Mouse (Mus musculus) neural tube, embryonic 14.5 days (tissue): ENCODE results near the gene Cbarp. TPM values are rescaled to one million over a fixed set of nuclear protein-coding genes. Genes with fewer than 3 reads are reported as not detected.
A peak's percentile ranks its signal among the peaks of the same experiment; 100 is the strongest.

Experiments used
- ATAC-seq: fragments of 200-750 bp; cut with Nextera tagmentation; 2 replicates; pipeline ENCODE4 v1.8.0; 2017; ENCODE audit warnings: low read depth, mild to moderate bottlenecking, moderate TSS enrichment, moderate library complexity
- H3K27ac ChIP-seq: fragments of 300-500 bp; sonication (generic); 2 replicates; pipeline ENCODE4 v1.5.1; 2014; ENCODE audit warnings: low read depth, mild to moderate bottlenecking, control low read depth, low read length, moderate library complexity, mixed read lengths
- H3K27me3 ChIP-seq: fragments of 300-500 bp; sonication (generic); 2 replicates; pipeline ENCODE4 v1.6.1; 2014; ENCODE audit warnings: low read length; ENCODE audit not compliant: control insufficient read depth, insufficient read depth
- H3K36me3 ChIP-seq: fragments of 300-500 bp; sonication (generic); 2 replicates; pipeline ENCODE4 v1.6.1; 2014; ENCODE audit warnings: low read length, mixed read lengths; ENCODE audit not compliant: control insufficient read depth, insufficient read depth
- H3K4me1 ChIP-seq: fragments of 300-500 bp; sonication (generic); 2 replicates; pipeline ENCODE4 v1.6.1; 2014; ENCODE audit warnings: low read length; ENCODE audit not compliant: control insufficient read depth, insufficient read depth
- H3K4me2 ChIP-seq: fragments of 300-500 bp; sonication (generic); 2 replicates; pipeline ENCODE4 v1.6.1; 2014; ENCODE audit warnings: mild to moderate bottlenecking, low read depth, low read length, control low read depth
- H3K4me3 ChIP-seq: fragments of 300-500 bp; sonication (generic); 2 replicates; pipeline ENCODE4 v1.5.1; 2014; ENCODE audit warnings: low read depth, low read length, control low read depth, mixed read lengths
- H3K9ac ChIP-seq: fragments of 300-500 bp; sonication (generic); replicated peaks from 2 replicates; pipeline ENCODE4 v1.6.1; 2014; ENCODE audit warnings: low read depth, mild to moderate bottlenecking, control low read depth, low read length, mixed read lengths
- H3K9me3 ChIP-seq: fragments of 300-500 bp; sonication (generic); 2 replicates; pipeline ENCODE4 v1.6.1; 2016; ENCODE audit warnings: low read length; ENCODE audit not compliant: control insufficient read depth
- WGBS: fragments of 180-500 bp; shearing (Covaris S2); extraction: QIAGEN DNeasy Blood & Tissue Kit; methylation state at CpG from one replicate; pipeline ENCODE4 v1.1.7; 2014; 5-methylcytosine and 5-hydroxymethylcytosine counted together
- polyA plus RNA-seq: library from polyadenylated mRNA; unstranded; fragments of >200 nt; fragmentation: Nextera tagmentation; extraction: Ambion mirVana; gene quantifications from 2 replicates; pipeline ENCODE4 v1.2.1, GENCODE M21; 2014

The Cbarp gene
- polyA plus RNA-seq, 1 experiment from 2014 or later, result 101 TPM

DNA sequence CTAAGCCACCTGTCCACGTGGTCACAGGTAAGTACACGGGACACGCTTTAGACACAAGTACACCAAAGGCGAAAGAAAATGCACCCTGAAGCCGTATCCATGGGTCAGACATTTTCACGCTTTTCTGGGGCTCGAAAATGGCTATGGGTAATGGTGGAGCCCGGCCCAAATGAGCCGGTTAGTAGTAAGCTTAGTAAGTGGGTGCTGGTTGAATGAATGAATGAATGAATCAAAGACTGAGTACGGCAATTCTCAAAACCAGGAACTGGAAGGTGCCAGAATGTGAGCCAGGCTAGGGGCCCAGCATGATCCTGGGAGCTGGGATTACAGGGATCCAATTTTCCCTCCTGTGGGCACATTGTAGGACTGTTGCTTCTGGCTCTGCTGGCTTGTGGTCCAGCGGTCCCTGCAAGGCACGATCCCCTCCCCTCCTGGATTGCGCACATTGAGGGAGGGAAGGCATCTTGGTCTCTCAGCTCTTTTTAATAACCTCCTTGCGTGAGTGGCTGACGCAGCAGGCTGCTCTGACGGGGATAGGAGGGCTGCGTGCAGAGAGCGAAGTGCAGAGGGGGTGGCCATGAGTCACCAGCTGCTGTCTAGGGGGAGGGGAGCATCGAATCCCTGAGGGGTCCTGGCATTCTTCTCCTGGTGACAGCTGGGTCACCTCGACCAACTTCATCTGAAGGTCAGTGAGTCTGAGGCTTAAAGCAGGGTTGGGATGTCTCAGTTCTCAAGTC, 24.9 kb upstream of the Cbarp start, which contains the start of gene Cirbp:
Gene Cirbp (plus strand): TSS at position 594 of the 737 bp plus-strand sequence.
- H3K4me1 ChIP-seq, result peaks cover 47% of the 10 kb centered on the region
- no peaks in the 10 kb centered on the region for H3K9me3 ChIP-seq
- WGBS, result 10% methylated on average over 19 of the region's 20 CpGs
- peak within 1 kb of the TSS; percentile 94 for H3K4me2 ChIP-seq
- peak; percentile 4; the same call in 1 of the 2 replicates for ATAC-seq
- no peaks in the 10 kb centered on the region for H3K27me3 ChIP-seq
- H3K4me3 ChIP-seq, result peak within 1 kb of the TSS; percentile 94
- peaks cover 10% of the 10 kb centered on the region for H3K36me3 ChIP-seq
- H3K9ac ChIP-seq, result peak within 1 kb of the TSS; percentile 74
- peak within 1 kb of the TSS; percentile 90 for H3K27ac ChIP-seq

DNA sequence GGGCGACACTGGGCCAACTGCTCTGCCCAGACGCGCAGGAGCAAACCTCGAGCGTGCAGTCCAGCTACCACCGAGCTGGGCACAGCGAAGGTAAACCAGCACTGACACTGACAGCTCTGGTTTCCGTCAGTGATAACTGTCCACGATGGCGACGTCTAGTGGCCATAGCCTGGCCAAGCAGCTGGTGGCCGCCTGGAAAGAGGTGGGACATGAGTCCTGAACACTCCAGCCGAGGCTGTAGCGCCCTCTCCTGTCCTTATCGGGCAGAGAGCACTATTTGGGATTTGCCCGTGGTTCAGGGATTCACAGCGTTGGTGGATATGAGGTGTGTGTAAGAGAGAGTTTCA, 24.3 kb upstream of the Cbarp start:
- H3K4me1 ChIP-seq, result peaks cover 47% of the 10 kb centered on the region
- no peaks in the 10 kb centered on the region for H3K27me3 ChIP-seq
- no peaks in the 10 kb centered on the region for H3K9me3 ChIP-seq
- peak overlapping the region; percentile 90 for H3K27ac ChIP-seq
- under 1% methylated on average over 17 of the region's 17 CpGs for WGBS
- peaks cover 4% of the 10 kb centered on the region for H3K36me3 ChIP-seq
- peak overlapping the region; percentile 38 for H3K4me3 ChIP-seq
- peak; percentile 42 for ATAC-seq
- H3K9ac ChIP-seq, result peak overlapping the region; percentile 74
- H3K4me2 ChIP-seq, result peak overlapping the region; percentile 94

DNA sequence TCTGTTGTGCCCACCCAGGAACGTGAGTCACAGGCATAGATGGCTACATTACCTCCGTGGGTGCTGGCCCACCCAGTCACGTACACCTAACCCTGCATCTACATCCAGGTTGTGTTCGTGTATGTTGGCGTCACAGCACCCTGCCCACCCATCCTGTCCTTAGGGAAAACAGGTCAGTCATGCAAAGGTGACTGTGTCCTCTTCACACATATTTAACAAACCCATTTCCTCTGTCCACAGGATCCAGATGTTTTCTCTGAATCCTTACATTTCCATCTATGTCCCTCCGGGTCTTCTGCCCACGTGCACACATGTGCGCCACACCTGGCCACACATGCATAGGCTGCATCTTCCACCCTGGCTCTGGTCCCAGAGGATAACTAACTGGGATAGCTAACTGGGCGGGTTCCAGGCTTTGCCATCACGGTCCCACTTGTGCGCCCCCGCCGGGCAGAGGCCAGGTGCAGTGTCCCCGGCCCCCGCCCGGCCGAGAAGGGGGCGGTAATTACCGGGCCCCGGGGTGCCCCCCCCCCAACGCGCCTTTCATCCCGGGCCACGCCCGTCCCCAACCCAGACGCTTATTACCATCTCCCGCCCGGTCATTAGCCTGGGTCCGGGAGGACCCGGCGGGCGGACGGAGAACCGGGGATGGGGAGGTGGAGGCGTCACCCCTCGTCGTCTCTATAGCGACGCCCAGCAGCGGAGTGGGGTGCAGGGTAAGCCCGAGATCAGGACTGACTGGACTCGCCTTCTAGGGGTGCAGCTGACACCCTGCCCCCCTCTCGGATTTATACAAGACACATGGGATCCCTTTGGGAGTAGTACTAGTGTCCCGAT, 23.7 kb upstream of the Cbarp start:
- 8% methylated on average over 43 of the region's 44 CpGs for WGBS
- Histone ChIP-seq H3K4me3 (peak overlapping the region; percentile 38), H3K36me3 (no peaks in the 10 kb centered on the region), H3K9ac (peak overlapping the region; percentile 74), H3K4me1 (peaks cover 41% of the 10 kb centered on the region), H3K27me3 (no peaks in the 10 kb centered on the region), H3K27ac (peak overlapping the region; percentile 90), H3K9me3 (no peaks in the 10 kb centered on the region), H3K4me2 (peak overlapping the region; percentile 94)
- ATAC-seq, result no peak; the same call in 1 of the 2 replicates

DNA sequence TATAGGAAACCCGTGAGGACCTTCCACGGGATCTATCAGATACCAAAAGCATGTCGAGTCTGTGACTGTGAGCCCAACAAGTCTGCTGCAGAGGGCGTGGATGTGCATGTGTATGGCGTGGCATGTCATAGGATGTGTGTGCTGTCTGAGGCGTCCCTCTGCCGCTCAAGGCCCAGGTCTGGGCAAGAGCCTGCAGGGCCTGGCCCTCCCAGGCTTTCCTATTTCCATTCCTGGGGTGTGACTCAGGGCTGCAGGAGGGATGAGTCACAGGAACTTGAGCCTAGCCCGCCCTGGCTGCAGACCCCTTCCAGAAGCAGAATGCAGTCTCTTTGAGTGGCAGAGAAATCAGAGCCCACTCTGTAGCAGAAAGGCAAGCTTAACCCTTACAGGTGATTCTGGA, 23.1 kb upstream of the Cbarp start:
- Histone ChIP-seq H3K9ac (peak overlapping the region; percentile 34; the same call in 1 of the 2 replicates), H3K4me1 (peaks cover 39% of the 10 kb centered on the region), H3K27me3 (no peaks in the 10 kb centered on the region), H3K9me3 (no peaks in the 10 kb centered on the region), H3K36me3 (no peaks in the 10 kb centered on the region), H3K27ac (no peak overlapping the region), H3K4me3 (no peak overlapping the region), H3K4me2 (peak overlapping the region; percentile 94; the same call in 1 of the 2 replicates)
- 76% methylated on average over 8 of the region's 8 CpGs for WGBS
- ATAC-seq, result no peak

DNA sequence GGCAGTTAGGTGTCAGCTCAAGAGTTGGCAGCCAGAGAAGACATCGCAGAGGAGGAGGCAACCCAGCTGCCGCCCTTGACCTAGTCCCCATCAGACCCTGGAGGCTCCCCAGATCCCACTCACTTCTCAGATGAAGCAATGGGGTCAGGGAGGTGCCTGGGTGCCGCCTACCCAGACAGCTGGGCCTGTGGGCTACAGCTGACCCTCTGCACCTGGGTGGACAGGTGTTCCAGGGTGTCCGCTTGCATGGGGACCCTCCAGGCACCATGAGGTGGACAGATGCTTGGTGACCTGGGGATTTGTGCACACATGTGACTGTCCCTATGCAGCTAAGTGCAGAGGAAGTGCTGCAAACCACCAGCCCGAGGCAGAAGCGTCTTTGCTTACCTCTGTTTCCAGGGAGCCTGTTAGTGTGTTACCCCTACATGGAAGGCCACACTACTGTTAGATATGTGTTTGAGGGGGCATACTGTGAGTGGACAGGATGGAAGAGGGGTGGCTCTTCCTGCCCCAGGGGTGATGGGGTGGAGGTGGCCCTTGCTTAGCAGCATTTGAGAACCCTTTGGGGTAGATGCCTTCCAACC, 22.2 kb upstream of the Cbarp start:
- Histone ChIP-seq H3K9ac (no peak overlapping the region), H3K4me3 (no peak overlapping the region), H3K36me3 (no peaks in the 10 kb centered on the region), H3K4me1 (peaks cover 36% of the 10 kb centered on the region), H3K27ac (no peak overlapping the region), H3K4me2 (no peak overlapping the region), H3K9me3 (no peaks in the 10 kb centered on the region), H3K27me3 (no peaks in the 10 kb centered on the region)
- WGBS, result 84% methylated on average over 6 of the region's 6 CpGs
- no peak for ATAC-seq

DNA sequence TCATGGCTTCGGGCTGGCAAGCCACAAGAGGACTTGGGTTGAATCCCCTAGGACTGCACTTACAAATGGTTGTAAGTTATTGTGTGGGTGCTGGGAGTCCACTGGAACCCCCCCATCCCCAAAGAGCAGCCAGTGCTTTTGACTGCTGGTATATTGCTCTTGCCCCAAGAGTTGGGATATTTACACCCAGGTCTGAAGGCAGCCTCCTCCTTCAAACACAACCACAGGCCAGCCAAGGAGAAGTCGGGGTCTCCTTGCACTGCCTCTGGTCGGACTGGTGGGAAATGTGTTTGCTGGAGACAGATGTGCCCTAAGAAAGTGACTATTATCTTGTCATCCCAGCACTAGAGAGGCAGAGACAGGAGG, 21.6 kb upstream of the Cbarp start:
- peaks cover 41% of the 10 kb centered on the region for H3K4me1 ChIP-seq
- H3K36me3 ChIP-seq, result peaks cover 6% of the 10 kb centered on the region
- no peak overlapping the region for H3K4me3 ChIP-seq
- 85% methylated on average over 3 of the region's 3 CpGs for WGBS
- H3K27ac ChIP-seq, result no peak overlapping the region
- ATAC-seq, result no peak
- H3K9ac ChIP-seq, result no peak overlapping the region
- no peaks in the 10 kb centered on the region for H3K27me3 ChIP-seq
- no peaks in the 10 kb centered on the region for H3K9me3 ChIP-seq
- no peak overlapping the region for H3K4me2 ChIP-seq

DNA sequence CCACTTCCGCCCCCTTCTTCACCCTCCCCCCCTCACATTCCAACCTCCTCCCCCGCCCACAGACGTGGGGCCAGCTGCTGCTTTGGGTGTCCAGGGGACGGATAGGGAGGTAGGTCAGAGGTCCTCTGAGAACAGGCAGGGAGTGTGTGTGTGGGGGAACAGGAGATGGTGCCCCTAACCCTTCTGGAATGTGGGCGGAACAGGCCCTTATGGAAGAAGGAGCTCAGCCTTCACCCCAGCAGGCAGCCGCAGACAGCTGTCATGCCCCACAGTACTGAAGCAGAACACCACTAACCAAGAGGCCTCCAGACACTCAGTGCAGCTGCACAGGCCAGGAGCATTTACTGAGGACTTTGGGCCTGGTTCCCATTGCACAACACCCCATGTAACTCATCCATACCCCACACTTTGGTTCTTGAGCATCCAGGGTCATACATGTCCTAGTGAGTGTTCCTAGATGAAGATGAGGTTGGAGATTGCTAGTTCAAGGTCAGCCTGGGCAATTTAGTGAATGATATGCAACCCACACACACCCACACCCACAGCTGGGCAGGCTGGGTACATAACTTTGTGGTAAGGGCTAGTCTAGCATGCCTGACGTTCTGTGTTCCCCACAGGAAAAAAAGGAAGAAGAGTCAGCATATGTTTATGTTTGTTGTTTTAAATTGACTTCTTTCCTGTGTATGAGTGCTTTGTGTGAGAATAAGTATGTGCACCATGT, 21.0 kb upstream of the Cbarp start:
- H3K4me3 ChIP-seq, result no peak overlapping the region
- no peaks in the 10 kb centered on the region for H3K9me3 ChIP-seq
- no peak for ATAC-seq
- no peaks in the 10 kb centered on the region for H3K27me3 ChIP-seq
- no peak overlapping the region for H3K9ac ChIP-seq
- H3K4me2 ChIP-seq, result peak overlapping the region; percentile 51; the same call in 1 of the 2 replicates
- H3K36me3 ChIP-seq, result peaks cover 11% of the 10 kb centered on the region
- WGBS, result 13% methylated on average over 7 of the region's 7 CpGs
- no peak overlapping the region; the same call in 1 of the 2 replicates for H3K27ac ChIP-seq
- peaks cover 43% of the 10 kb centered on the region for H3K4me1 ChIP-seq

DNA sequence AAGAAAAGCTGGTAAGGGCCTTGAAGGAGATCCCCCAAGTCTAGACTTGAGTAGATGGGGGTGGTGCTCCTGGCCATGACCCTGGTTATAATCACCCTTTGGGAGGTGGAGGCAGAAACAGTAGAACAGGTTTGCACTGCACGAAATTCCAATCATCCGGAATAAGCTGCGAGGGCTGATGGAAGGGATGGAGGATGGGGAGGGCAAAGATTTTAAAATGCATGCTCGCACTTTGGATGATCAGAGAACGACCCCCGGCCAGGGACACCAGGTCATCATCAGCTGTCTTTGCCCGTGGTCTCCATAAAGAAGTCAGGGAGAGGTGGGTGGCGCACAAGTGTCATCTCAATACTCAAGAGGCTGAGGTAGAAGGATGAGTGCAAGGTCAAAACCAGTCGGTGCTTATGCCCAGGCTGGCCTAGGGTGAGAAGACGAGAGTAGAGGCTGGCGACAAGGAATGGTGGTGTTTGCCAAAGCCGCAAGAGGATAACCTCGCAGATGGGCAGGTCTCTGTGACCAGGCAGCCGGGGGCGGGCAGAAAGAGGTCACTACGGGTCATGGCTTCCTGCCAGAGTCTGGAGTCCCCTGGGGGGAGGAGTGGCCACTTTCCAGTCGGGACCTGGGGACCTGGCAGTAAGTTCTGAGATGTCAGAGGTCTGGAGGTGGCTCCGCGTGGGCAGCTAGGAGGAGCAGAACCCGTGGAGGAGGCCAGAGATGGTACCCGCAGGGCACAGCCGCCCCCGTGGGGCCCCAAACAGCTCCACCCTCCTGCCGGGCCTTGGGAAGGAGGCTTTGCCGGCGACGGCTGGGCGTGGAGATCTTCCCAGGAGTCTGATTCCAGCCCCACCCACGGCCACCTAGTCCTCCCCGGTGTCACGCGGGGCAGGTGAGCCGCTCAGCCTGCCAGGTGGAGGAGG, 20.1 kb upstream of the Cbarp start:
- Histone ChIP-seq H3K27me3 (no peaks in the 10 kb centered on the region), H3K4me2 (peak overlapping the region; percentile 51; the same call in 1 of the 2 replicates), H3K4me1 (peaks cover 40% of the 10 kb centered on the region), H3K9ac (peak overlapping the region; percentile 11; the same call in 1 of the 2 replicates), H3K27ac (peak overlapping the region; percentile 71), H3K36me3 (peaks cover 20% of the 10 kb centered on the region), H3K4me3 (peak overlapping the region; percentile 37), H3K9me3 (no peaks in the 10 kb centered on the region)
- 2% methylated on average over 30 of the region's 33 CpGs for WGBS
- no peak for ATAC-seq
